Mouse (Mus musculus): ENCODE measurements at regions not wholly inside any gene's neighbourhood (a gene's known extent, or its start where the extent isn't known, plus 50 kb on each side); places are given as distances from the start of the nearest gene placed in this dataset.
A peak's percentile ranks its signal among the peaks of the same experiment; 100 is the strongest.

GRCm38 (mm10) chr12:97529556-97529955 is 729.7 kb downstream of the Galc start:
- WGBS, result 95% methylated on average over 4 of the region's 4 CpGs
- H3K27ac ChIP-seq (ENCODE audit: low read depth, low read length), result no peak overlapping the region
- no peaks in the 10 kb centered on the region for H3K36me3 ChIP-seq (ENCODE audit: insufficient read depth)
- H3K4me2 ChIP-seq (ENCODE audit: low read depth), result no peak overlapping the region
- no peak for ATAC-seq
- H3K4me3 ChIP-seq (ENCODE audit: low read depth, low read length), result no peak overlapping the region
- H3K4me1 ChIP-seq (ENCODE audit: insufficient read depth), result no peaks in the 10 kb centered on the region
- H3K9me3 ChIP-seq (ENCODE audit: low read length), result no peaks in the 10 kb centered on the region
- DNase-seq, result no peak
- H3K9ac ChIP-seq, result no peak overlapping the region
- no peaks in the 10 kb centered on the region for H3K27me3 ChIP-seq (ENCODE audit: insufficient read depth, low read length)
- TF ChIP-seq CTCF (IDR thresholded peaks at IDR 0.05; ENCODE audit: low read depth), result no peak

- H3K9ac ChIP-seq, result no peak overlapping the region
- DNase-seq, result no peak
- no peaks in the 10 kb centered on the region for H3K36me3 ChIP-seq (ENCODE audit: insufficient read depth)
- H3K4me2 ChIP-seq (ENCODE audit: low read depth), result no peak overlapping the region
- no peaks in the 10 kb centered on the region for H3K4me1 ChIP-seq (ENCODE audit: insufficient read depth)
- WGBS, result 44% methylated on average over 1 of the region's 1 CpGs
- H3K27ac ChIP-seq (ENCODE audit: low read depth, low read length), result no peak overlapping the region
- no peak for TF ChIP-seq CTCF (IDR thresholded peaks at IDR 0.05; ENCODE audit: low read depth)
- no peaks in the 10 kb centered on the region for H3K9me3 ChIP-seq (ENCODE audit: low read length)
- H3K4me3 ChIP-seq (ENCODE audit: low read depth, low read length), result no peak overlapping the region
- no peak for ATAC-seq
- no peaks in the 10 kb centered on the region for H3K27me3 ChIP-seq (ENCODE audit: insufficient read depth, low read length)
These were observed 733.3 kb downstream of the Galc start for GRCm38 (mm10) chr12:97525931-97526330.

- Histone ChIP-seq H3K4me2 (ENCODE audit: low read depth) (no peak overlapping the region), H3K27ac (ENCODE audit: low read depth, low read length) (no peak overlapping the region), H3K27me3 (ENCODE audit: insufficient read depth, low read length) (no peaks in the 10 kb centered on the region), H3K9ac (no peak overlapping the region), H3K4me3 (ENCODE audit: low read depth, low read length) (no peak overlapping the region), H3K4me1 (ENCODE audit: insufficient read depth) (no peaks in the 10 kb centered on the region), H3K36me3 (ENCODE audit: insufficient read depth) (no peaks in the 10 kb centered on the region), H3K9me3 (ENCODE audit: low read length) (no peaks in the 10 kb centered on the region)
- DNase-seq, result no peak
- ATAC-seq, result no peak
- 55% methylated on average over 4 of the region's 4 CpGs for WGBS
- TF ChIP-seq CTCF (IDR thresholded peaks at IDR 0.05; ENCODE audit: low read depth), result no peak
These were observed 739.3 kb downstream of the Galc start for GRCm38 (mm10) chr12:97519834-97520489.

DNA sequence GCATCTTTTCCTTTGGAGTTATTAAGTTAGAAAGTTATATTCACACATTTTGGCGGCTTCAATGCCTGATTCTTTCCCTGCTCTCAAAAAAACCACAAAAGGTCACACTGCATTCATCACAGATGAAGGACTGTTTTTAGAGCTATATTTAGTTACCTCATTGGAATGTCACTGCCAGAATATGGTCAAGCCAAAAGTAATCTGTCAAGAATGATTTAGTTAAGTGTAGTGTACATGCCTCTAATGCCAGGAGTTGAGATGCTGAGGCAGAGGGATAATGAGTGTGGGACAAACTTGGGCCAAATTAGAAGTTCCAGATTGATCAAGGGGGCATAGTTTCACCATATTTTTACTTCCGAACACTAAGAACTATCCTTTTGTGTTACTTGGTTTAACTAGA is 741.7 kb downstream of the Galc start:
- H3K4me1 ChIP-seq (ENCODE audit: insufficient read depth), result no peaks in the 10 kb centered on the region
- no peak overlapping the region for H3K27ac ChIP-seq (ENCODE audit: low read depth, low read length)
- DNase-seq, result no peak
- no peak for ATAC-seq
- H3K4me3 ChIP-seq (ENCODE audit: low read depth, low read length), result no peak overlapping the region
- H3K9ac ChIP-seq, result no peak overlapping the region
- H3K4me2 ChIP-seq (ENCODE audit: low read depth), result no peak overlapping the region
- TF ChIP-seq CTCF (IDR thresholded peaks at IDR 0.05; ENCODE audit: low read depth), result no peak
- no peaks in the 10 kb centered on the region for H3K9me3 ChIP-seq (ENCODE audit: low read length)
- no peaks in the 10 kb centered on the region for H3K36me3 ChIP-seq (ENCODE audit: insufficient read depth)
- WGBS, result 84% methylated on average over 2 of the region's 2 CpGs
- H3K27me3 ChIP-seq (ENCODE audit: insufficient read depth, low read length), result no peaks in the 10 kb centered on the region

GRCm38 (mm10) chr12:97515805-97516204 is 743.5 kb downstream of the Galc start:
- Histone ChIP-seq H3K9ac (no peak overlapping the region), H3K9me3 (ENCODE audit: low read length) (no peaks in the 10 kb centered on the region), H3K36me3 (ENCODE audit: insufficient read depth) (no peaks in the 10 kb centered on the region), H3K4me2 (ENCODE audit: low read depth) (no peak overlapping the region), H3K4me3 (ENCODE audit: low read depth, low read length) (no peak overlapping the region), H3K27ac (ENCODE audit: low read depth, low read length) (no peak overlapping the region), H3K27me3 (ENCODE audit: insufficient read depth, low read length) (no peaks in the 10 kb centered on the region), H3K4me1 (ENCODE audit: insufficient read depth) (no peaks in the 10 kb centered on the region)
- TF ChIP-seq CTCF (IDR thresholded peaks at IDR 0.05; ENCODE audit: low read depth), result no peak
- ATAC-seq (no peak), DNase-seq (no peak)
- WGBS, result 94% methylated on average over 5 of the region's 5 CpGs

GRCm38 (mm10) chr12:97511866-97512265 is 747.4 kb downstream of the Galc start:
- H3K36me3 ChIP-seq (ENCODE audit: insufficient read depth), result no peaks in the 10 kb centered on the region
- H3K27me3 ChIP-seq (ENCODE audit: insufficient read depth, low read length), result no peaks in the 10 kb centered on the region
- DNase-seq, result peak; percentile 42
- no peak overlapping the region for H3K4me3 ChIP-seq (ENCODE audit: low read depth, low read length)
- H3K27ac ChIP-seq (ENCODE audit: low read depth, low read length), result no peak overlapping the region
- TF ChIP-seq CTCF (IDR thresholded peaks at IDR 0.05; ENCODE audit: low read depth), result no peak
- 0 out of 2 replicates have a peak overlapping the region, but pooled peaks have one; percentile 10 for H3K4me2 ChIP-seq (ENCODE audit: low read depth)
- H3K9me3 ChIP-seq (ENCODE audit: low read length), result no peaks in the 10 kb centered on the region
- H3K4me1 ChIP-seq (ENCODE audit: insufficient read depth), result no peaks in the 10 kb centered on the region
- peak; percentile 58; the same call in 1 of the 2 replicates for ATAC-seq
- 19% methylated on average over 9 of the region's 9 CpGs for WGBS
- H3K9ac ChIP-seq, result no peak overlapping the region

- DNase-seq (peak; percentile 14), ATAC-seq (peak; percentile 48; the same call in 1 of the 2 replicates)
- H3K27me3 ChIP-seq (ENCODE audit: insufficient read depth, low read length), result no peaks in the 10 kb centered on the region
- 59% methylated on average over 2 of the region's 2 CpGs for WGBS
- no peaks in the 10 kb centered on the region for H3K4me1 ChIP-seq (ENCODE audit: insufficient read depth)
- no peak overlapping the region for H3K4me3 ChIP-seq (ENCODE audit: low read depth, low read length)
- no peaks in the 10 kb centered on the region for H3K9me3 ChIP-seq (ENCODE audit: low read length)
- H3K9ac ChIP-seq, result no peak overlapping the region
- H3K36me3 ChIP-seq (ENCODE audit: insufficient read depth), result no peaks in the 10 kb centered on the region
- no peak for TF ChIP-seq CTCF (IDR thresholded peaks at IDR 0.05; ENCODE audit: low read depth)
- H3K4me2 ChIP-seq (ENCODE audit: low read depth), result no peak overlapping the region
- no peak overlapping the region for H3K27ac ChIP-seq (ENCODE audit: low read depth, low read length)
These were observed 757.8 kb downstream of the Galc start for GRCm38 (mm10) chr12:97501441-97501840.
